Mouse (Mus musculus) CH12F3 (cell line): ENCODE results near the gene Arsj.

Experiments used
- in situ Hi-C: fragments of 300-500 bp; cut with MboI; formaldehyde crosslinking; loops from 2 replicates; pipeline ENCODE4 v1.14.3; 2020; ENCODE audit warnings: low sequenced_read_pairs

The Arsj gene

GRCm38 (mm10) chr3:126363568-126364505, at the start of gene Arsj:
Gene Arsj (plus strand): TSS chr3:126363684.
- in situ Hi-C loops = no loop called here

- in situ Hi-C loops = no loop called here
Measured at GRCm38 (mm10) chr3:126324872-126325498, 38.5 kb upstream of the Arsj start.

GRCm38 (mm10) chr3:126325891-126326627, 37.4 kb upstream of the Arsj start:
- in situ Hi-C loops = no loop called here

GRCm38 (mm10) chr3:126326628-126327325, 36.7 kb upstream of the Arsj start:
- in situ Hi-C loops = no loop called here

- in situ Hi-C loops = no loop called here
Measured at GRCm38 (mm10) chr3:126335329-126335728, 28.2 kb upstream of the Arsj start.

- in situ Hi-C loops = no loop called here
Measured at GRCm38 (mm10) chr3:126344745-126345144, 18.7 kb upstream of the Arsj start.

GRCm38 (mm10) chr3:126359760-126360159, 3.7 kb upstream of the Arsj start:
- in situ Hi-C loops = no loop called here

GRCm38 (mm10) chr3:126362392-126362791, 1.1 kb upstream of the Arsj start:
- in situ Hi-C loops = no loop called here

GRCm38 (mm10) chr3:126362931-126363525, 456 bp upstream of the Arsj start:
- in situ Hi-C loops = no loop called here

GRCm38 (mm10) chr3:126364555-126364954, 1.1 kb downstream of the Arsj start:
- in situ Hi-C loops = no loop called here

GRCm38 (mm10) chr3:126370571-126370970, 7.1 kb downstream of the Arsj start:
- in situ Hi-C loops = no loop called here

GRCm38 (mm10) chr3:126372815-126373545, 9.5 kb downstream of the Arsj start:
- in situ Hi-C loops = no loop called here

GRCm38 (mm10) chr3:126373721-126374120, 10.2 kb downstream of the Arsj start:
- in situ Hi-C loops = no loop called here

GRCm38 (mm10) chr3:126379252-126379651, 15.8 kb downstream of the Arsj start:
- in situ Hi-C loops = no loop called here

- in situ Hi-C loops = no loop called here
Measured at GRCm38 (mm10) chr3:126379702-126380101, 16.2 kb downstream of the Arsj start.

- in situ Hi-C loops = no loop called here
Measured at GRCm38 (mm10) chr3:126383276-126383675, 19.8 kb downstream of the Arsj start.

- in situ Hi-C loops = no loop called here
Measured at GRCm38 (mm10) chr3:126384657-126385438, 21.4 kb downstream of the Arsj start.

GRCm38 (mm10) chr3:126397451-126397850, 34.0 kb downstream of the Arsj start:
- in situ Hi-C loops = no loop called here
